Mouse (Mus musculus): ENCODE measurements around the gene Keap1. TPM values are rescaled to one million over a fixed set of nuclear protein-coding genes. Genes with fewer than 3 reads are reported as not detected.

Gene Keap1
- polyA plus RNA-seq, 1 experiment from 2014 or later = 23.2 TPM

- Histone ChIP-seq H3K9ac (replicated peaks; ENCODE audit: low read length) (no peak overlapping the region; the same call in 1 of the 2 replicates), H3K4me1 (ENCODE audit: control insufficient read depth, insufficient read depth, low read length) (peaks cover 2% of the 10 kb centered on the region; the same call in 1 of the 2 replicates), H3K9me3 (replicated peaks; ENCODE audit: control insufficient read depth, low read length) (no peaks in the 10 kb centered on the region), H3K27ac (replicated peaks; ENCODE audit: low read depth, low read length) (no peak overlapping the region), H3K27me3 (ENCODE audit: control insufficient read depth, insufficient read depth, low read length) (peaks cover 3% of the 10 kb centered on the region; the same call in 1 of the 2 replicates), H3K4me3 (ENCODE audit: low read depth, low read length) (no peak overlapping the region), H3K36me3 (replicated peaks; ENCODE audit: control insufficient read depth, insufficient read depth, low read depth, low read length) (no peaks in the 10 kb centered on the region), H3K4me2 (ENCODE audit: low read depth, low read length) (no peak overlapping the region)
- DNase-seq (ENCODE audit: low spot score) (no peak), ATAC-seq (replicated peaks; ENCODE audit: insufficient number of reproducible peaks, low FRiP score, low TSS enrichment, low read depth) (no peak)
- 28% methylated on average over 2 of the region's 2 CpGs for WGBS
These were observed 54.4 kb downstream of the Keap1 start for GRCm38 (mm10) chr9:21184733-21185132.

GRCm38 (mm10) chr9:21183905-21184413 lies 55.2 kb downstream of the Keap1 start:
- Histone ChIP-seq H3K27ac (replicated peaks; ENCODE audit: low read depth, low read length) (no peak overlapping the region), H3K4me2 (ENCODE audit: low read depth, low read length) (peak overlapping the region; percentile 51), H3K4me1 (ENCODE audit: control insufficient read depth, insufficient read depth, low read length) (peaks cover 2% of the 10 kb centered on the region; the same call in 1 of the 2 replicates), H3K9ac (replicated peaks; ENCODE audit: low read length) (peak overlapping the region; percentile 28), H3K27me3 (ENCODE audit: control insufficient read depth, insufficient read depth, low read length) (peaks cover 3% of the 10 kb centered on the region; the same call in 1 of the 2 replicates), H3K9me3 (replicated peaks; ENCODE audit: control insufficient read depth, low read length) (no peaks in the 10 kb centered on the region), H3K4me3 (ENCODE audit: low read depth, low read length) (peak overlapping the region; percentile 23), H3K36me3 (replicated peaks; ENCODE audit: control insufficient read depth, insufficient read depth, low read depth, low read length) (no peaks in the 10 kb centered on the region)
- 6% methylated on average over 34 of the region's 34 CpGs for WGBS
- ATAC-seq (replicated peaks; ENCODE audit: insufficient number of reproducible peaks, low FRiP score, low TSS enrichment, low read depth) (peak; percentile 24), DNase-seq (ENCODE audit: low spot score) (no peak)

GRCm38 (mm10) chr9:21183421-21183820 lies 55.7 kb downstream of the Keap1 start:
- Histone ChIP-seq H3K27me3 (ENCODE audit: control insufficient read depth, insufficient read depth, low read length) (peaks cover 3% of the 10 kb centered on the region; the same call in 1 of the 2 replicates), H3K4me1 (ENCODE audit: control insufficient read depth, insufficient read depth, low read length) (peaks cover 2% of the 10 kb centered on the region; the same call in 1 of the 2 replicates), H3K4me3 (ENCODE audit: low read depth, low read length) (no peak overlapping the region), H3K9me3 (replicated peaks; ENCODE audit: control insufficient read depth, low read length) (no peaks in the 10 kb centered on the region), H3K9ac (replicated peaks; ENCODE audit: low read length) (no peak overlapping the region; the same call in 1 of the 2 replicates), H3K27ac (replicated peaks; ENCODE audit: low read depth, low read length) (no peak overlapping the region), H3K36me3 (replicated peaks; ENCODE audit: control insufficient read depth, insufficient read depth, low read depth, low read length) (no peaks in the 10 kb centered on the region), H3K4me2 (ENCODE audit: low read depth, low read length) (no peak overlapping the region)
- DNase-seq (ENCODE audit: low spot score) (no peak), ATAC-seq (replicated peaks; ENCODE audit: insufficient number of reproducible peaks, low FRiP score, low TSS enrichment, low read depth) (no peak)
- 85% methylated on average over 6 of the region's 6 CpGs for WGBS

- Histone ChIP-seq H3K4me1 (ENCODE audit: control insufficient read depth, insufficient read depth, low read length) (peaks cover 2% of the 10 kb centered on the region; the same call in 1 of the 2 replicates), H3K27ac (replicated peaks; ENCODE audit: low read depth, low read length) (no peak overlapping the region), H3K27me3 (ENCODE audit: control insufficient read depth, insufficient read depth, low read length) (peaks cover 3% of the 10 kb centered on the region; the same call in 1 of the 2 replicates), H3K9ac (replicated peaks; ENCODE audit: low read length) (peak overlapping the region; percentile 23), H3K4me2 (ENCODE audit: low read depth, low read length) (peak overlapping the region; percentile 39), H3K36me3 (replicated peaks; ENCODE audit: control insufficient read depth, insufficient read depth, low read depth, low read length) (no peaks in the 10 kb centered on the region), H3K9me3 (replicated peaks; ENCODE audit: control insufficient read depth, low read length) (no peaks in the 10 kb centered on the region), H3K4me3 (ENCODE audit: low read depth, low read length) (peak overlapping the region; percentile 17; the same call in 1 of the 2 replicates)
- ATAC-seq (replicated peaks; ENCODE audit: insufficient number of reproducible peaks, low FRiP score, low TSS enrichment, low read depth) (no peak), DNase-seq (ENCODE audit: low spot score) (peak; percentile 46)
- 5% methylated on average over 48 of the region's 48 CpGs for WGBS
These were observed 57.5 kb downstream of the Keap1 start for GRCm38 (mm10) chr9:21181421-21182220.

DNA sequence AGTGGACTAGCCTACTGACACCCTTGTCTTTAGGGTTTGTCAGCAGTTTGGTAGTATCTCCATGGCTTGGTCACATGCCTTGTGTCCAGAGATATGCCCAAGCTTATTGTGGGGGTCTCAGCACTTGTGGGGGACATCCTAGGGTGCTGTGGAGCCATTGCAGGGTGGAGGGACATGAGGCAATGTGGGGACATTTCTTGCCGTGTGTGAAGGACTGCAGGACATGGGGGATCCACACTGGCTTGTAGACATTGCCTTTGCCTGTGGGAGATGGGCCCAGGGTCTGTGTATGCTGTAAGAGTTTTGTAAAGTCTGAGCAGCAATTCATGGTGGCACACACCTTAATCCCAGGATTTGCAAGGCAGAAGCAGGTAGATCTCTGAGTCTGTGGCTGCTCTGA lies 58.3 kb downstream of the Keap1 start:
- Histone ChIP-seq H3K4me3 (ENCODE audit: low read depth, low read length) (no peak overlapping the region), H3K9me3 (replicated peaks; ENCODE audit: control insufficient read depth, low read length) (no peaks in the 10 kb centered on the region), H3K4me2 (ENCODE audit: low read depth, low read length) (no peak overlapping the region), H3K27ac (replicated peaks; ENCODE audit: low read depth, low read length) (no peak overlapping the region), H3K27me3 (ENCODE audit: control insufficient read depth, insufficient read depth, low read length) (peaks cover 3% of the 10 kb centered on the region; the same call in 1 of the 2 replicates), H3K4me1 (ENCODE audit: control insufficient read depth, insufficient read depth, low read length) (peaks cover 2% of the 10 kb centered on the region; the same call in 1 of the 2 replicates), H3K9ac (replicated peaks; ENCODE audit: low read length) (no peak overlapping the region), H3K36me3 (replicated peaks; ENCODE audit: control insufficient read depth, insufficient read depth, low read depth, low read length) (no peaks in the 10 kb centered on the region)
- WGBS = 77% methylated on average over 1 of the region's 1 CpGs
- ATAC-seq (replicated peaks; ENCODE audit: insufficient number of reproducible peaks, low FRiP score, low TSS enrichment, low read depth) (no peak), DNase-seq (ENCODE audit: low spot score) (no peak)

DNA sequence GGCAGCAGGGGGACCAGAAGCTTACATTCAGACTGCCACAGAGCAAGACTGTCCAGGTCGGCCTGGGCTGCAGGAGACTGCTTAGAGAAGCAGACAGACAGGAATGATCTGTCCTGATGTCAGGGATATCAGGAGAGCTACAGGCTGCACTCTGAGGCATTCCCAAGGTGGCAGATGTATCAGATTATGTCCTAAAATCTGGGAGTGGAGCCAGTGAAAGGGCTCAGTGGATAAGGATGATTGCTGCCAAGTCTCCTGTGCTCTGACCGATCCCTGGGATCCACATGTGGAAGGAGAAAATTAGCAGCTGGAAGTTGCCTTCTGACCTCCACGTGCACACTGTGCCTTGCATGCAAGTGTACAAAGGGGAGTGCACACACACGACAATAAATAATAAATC lies 58.8 kb downstream of the Keap1 start:
- Histone ChIP-seq H3K36me3 (replicated peaks; ENCODE audit: control insufficient read depth, insufficient read depth, low read depth, low read length) (no peaks in the 10 kb centered on the region), H3K4me2 (ENCODE audit: low read depth, low read length) (no peak overlapping the region), H3K9me3 (replicated peaks; ENCODE audit: control insufficient read depth, low read length) (no peaks in the 10 kb centered on the region), H3K27me3 (ENCODE audit: control insufficient read depth, insufficient read depth, low read length) (peaks cover 3% of the 10 kb centered on the region; the same call in 1 of the 2 replicates), H3K4me3 (ENCODE audit: low read depth, low read length) (no peak overlapping the region), H3K27ac (replicated peaks; ENCODE audit: low read depth, low read length) (no peak overlapping the region), H3K4me1 (ENCODE audit: control insufficient read depth, insufficient read depth, low read length) (peaks cover 2% of the 10 kb centered on the region; the same call in 1 of the 2 replicates), H3K9ac (replicated peaks; ENCODE audit: low read length) (no peak overlapping the region)
- no peak for ATAC-seq (replicated peaks; ENCODE audit: insufficient number of reproducible peaks, low FRiP score, low TSS enrichment, low read depth)
- no peak for DNase-seq (ENCODE audit: low spot score)
- WGBS = 62% methylated on average over 4 of the region's 4 CpGs

Other genes with a start within 250 kb of the Keap1 start
- 139 and 147 TPM in 2 replicates for gene Mrpl4, start 236.6 kb downstream of the Keap1 start, polyA plus RNA-seq (2014; fragmentation: Nextera tagmentation; extraction: Ambion mirVana)
- gene Icam1, start 223.4 kb downstream of the Keap1 start, polyA plus RNA-seq (2014; fragmentation: Nextera tagmentation; extraction: Ambion mirVana) = 4.5 and 5.8 TPM in 2 replicates
- gene Icam4, start 210.0 kb downstream of the Keap1 start, polyA plus RNA-seq (2014; fragmentation: Nextera tagmentation; extraction: Ambion mirVana) = 5.6 and 6.1 TPM in 2 replicates
- gene Icam5, start 207.3 kb downstream of the Keap1 start, polyA plus RNA-seq (2014; fragmentation: Nextera tagmentation; extraction: Ambion mirVana) = not detected in 2 replicates
- 0.80 and 2.2 TPM in 2 replicates for gene Zglp1, start 172.3 kb downstream of the Keap1 start, polyA plus RNA-seq (2014; fragmentation: Nextera tagmentation; extraction: Ambion mirVana)
- 0.36 and 0.58 TPM in 2 replicates for gene Gm49373, start 166.3 kb downstream of the Keap1 start, polyA plus RNA-seq (2014; fragmentation: Nextera tagmentation; extraction: Ambion mirVana)
- gene Fdx1l, start 165.7 kb downstream of the Keap1 start, polyA plus RNA-seq (2014; fragmentation: Nextera tagmentation; extraction: Ambion mirVana) = 44.7 and 52.1 TPM in 2 replicates
- gene Gm38431, start 147.4 kb downstream of the Keap1 start, polyA plus RNA-seq (2014; fragmentation: Nextera tagmentation; extraction: Ambion mirVana) = 2.0 and 2.3 TPM in 2 replicates
- gene Raver1, start 147.4 kb downstream of the Keap1 start, polyA plus RNA-seq (2014; fragmentation: Nextera tagmentation; extraction: Ambion mirVana) = 63.1 and 70.3 TPM in 2 replicates
- gene Tyk2, start 108.1 kb downstream of the Keap1 start, polyA plus RNA-seq (2014; fragmentation: Nextera tagmentation; extraction: Ambion mirVana) = 5.4 and 7.1 TPM in 2 replicates
- gene Cdc37, start 89.4 kb downstream of the Keap1 start, polyA plus RNA-seq (2014; fragmentation: Nextera tagmentation; extraction: Ambion mirVana) = 371 and 374 TPM in 2 replicates
- gene Pde4a, start 73.6 kb downstream of the Keap1 start, polyA plus RNA-seq (2014; fragmentation: Nextera tagmentation; extraction: Ambion mirVana) = 3.8 and 4.7 TPM in 2 replicates
- gene S1pr5, start 9.1 kb upstream of the Keap1 start, polyA plus RNA-seq (2014; fragmentation: Nextera tagmentation; extraction: Ambion mirVana) = 0.08 and 0.21 TPM in 2 replicates
- 28.5 and 31.1 TPM in 2 replicates for gene Atg4d, start 25.9 kb upstream of the Keap1 start, polyA plus RNA-seq (2014; fragmentation: Nextera tagmentation; extraction: Ambion mirVana)
- 11.4 and 13.3 TPM in 2 replicates for gene Kri1, start 48.6 kb upstream of the Keap1 start, polyA plus RNA-seq (2014; fragmentation: Nextera tagmentation; extraction: Ambion mirVana)
- gene Cdkn2d, start 52.0 kb upstream of the Keap1 start, polyA plus RNA-seq (2014; fragmentation: Nextera tagmentation; extraction: Ambion mirVana) = 51.3 and 55.0 TPM in 2 replicates
- gene Ap1m2, start 73.0 kb upstream of the Keap1 start, polyA plus RNA-seq (2014; fragmentation: Nextera tagmentation; extraction: Ambion mirVana) = 15.9 and 16.3 TPM in 2 replicates
- 86.0 and 89.8 TPM in 2 replicates for gene Slc44a2, start 81.3 kb upstream of the Keap1 start, polyA plus RNA-seq (2014; fragmentation: Nextera tagmentation; extraction: Ambion mirVana)
- gene Ilf3, start 128.5 kb upstream of the Keap1 start, polyA plus RNA-seq (2014; fragmentation: Nextera tagmentation; extraction: Ambion mirVana) = 248 and 256 TPM in 2 replicates
- gene Qtrt1, start 172.5 kb upstream of the Keap1 start, polyA plus RNA-seq (2014; fragmentation: Nextera tagmentation; extraction: Ambion mirVana) = 47.6 and 51.5 TPM in 2 replicates
- 57.1 and 58.0 TPM in 2 replicates for gene Dnm2, start 185.5 kb upstream of the Keap1 start, polyA plus RNA-seq (2014; fragmentation: Nextera tagmentation; extraction: Ambion mirVana)